Mouse (Mus musculus): ENCODE measurements around the gene Twnk. TPM values are rescaled to one million over a fixed set of nuclear protein-coding genes. Genes with fewer than 3 reads are reported as not detected.

Gene Twnk
- polyA plus RNA-seq, 1 experiment from 2014 or later: 27.0 TPM

GRCm38 (mm10) chr19:45047935-45048643 lies 42.6 kb downstream of the Twnk start:
- WGBS: 38% methylated on average over 11 of the region's 11 CpGs
- Histone ChIP-seq H3K27ac (peak overlapping the region; percentile 87), H3K4me1 (peaks cover 39% of the 10 kb centered on the region), H3K9me3 (no peaks in the 10 kb centered on the region), H3K4me3 (peak overlapping the region; percentile 66), H3K27me3 (ENCODE audit: insufficient read depth, poor library complexity, severe bottlenecking) (peaks cover 39% of the 10 kb centered on the region), H3K36me3 (peaks cover 18% of the 10 kb centered on the region)
- peak; percentile 88 for DNase-seq (ENCODE audit: low spot score)

DNA sequence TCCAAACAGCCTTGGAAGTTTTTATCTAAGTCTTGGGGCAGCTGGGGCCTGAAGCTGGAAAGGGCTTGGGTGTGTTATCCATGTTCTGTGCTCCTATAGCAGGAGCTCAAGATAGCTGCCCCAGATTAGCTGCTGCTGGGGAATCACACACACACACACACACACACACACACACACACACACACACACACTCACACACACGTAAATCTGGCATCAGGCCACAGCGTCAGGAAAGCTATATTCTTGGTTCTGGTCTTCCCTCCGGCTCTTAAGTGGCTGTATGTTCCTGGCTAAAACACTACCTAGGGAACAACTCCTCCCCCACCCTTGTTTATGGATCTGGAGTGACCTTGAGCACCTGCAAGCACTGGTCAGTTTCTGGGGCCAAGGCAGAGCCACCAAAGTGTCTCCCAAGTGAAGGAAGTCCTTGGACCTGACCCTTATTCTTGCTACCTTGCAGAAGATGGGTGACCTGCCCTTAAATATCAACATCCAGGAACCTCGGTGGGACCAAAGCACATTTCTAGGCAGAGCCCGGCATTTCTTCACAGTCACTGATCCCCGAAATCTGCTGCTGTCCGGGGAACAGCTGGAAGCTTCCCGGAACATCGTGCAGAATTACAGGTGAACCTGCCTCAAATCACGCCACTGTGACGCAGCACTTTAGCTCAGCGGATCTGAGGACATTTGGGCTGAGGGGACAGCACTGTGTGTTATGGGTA lies 43.3 kb downstream of the Twnk start:
- Histone ChIP-seq H3K4me3 (peak overlapping the region; percentile 66), H3K4me1 (peaks cover 39% of the 10 kb centered on the region), H3K27me3 (ENCODE audit: insufficient read depth, poor library complexity, severe bottlenecking) (peaks cover 31% of the 10 kb centered on the region), H3K36me3 (peaks cover 23% of the 10 kb centered on the region), H3K27ac (peak overlapping the region; percentile 87; the same call in 1 of the 2 replicates), H3K9me3 (no peaks in the 10 kb centered on the region)
- no peak for DNase-seq (ENCODE audit: low spot score)
- WGBS: 73% methylated on average over 12 of the region's 12 CpGs

- Histone ChIP-seq H3K36me3 (peaks cover 25% of the 10 kb centered on the region), H3K27me3 (ENCODE audit: insufficient read depth, poor library complexity, severe bottlenecking) (peaks cover 27% of the 10 kb centered on the region), H3K4me1 (peaks cover 39% of the 10 kb centered on the region), H3K9me3 (no peaks in the 10 kb centered on the region), H3K4me3 (no peak overlapping the region), H3K27ac (no peak overlapping the region)
- DNase-seq (ENCODE audit: low spot score): no peak
- WGBS: 72% methylated on average over 9 of the region's 9 CpGs
Observed at GRCm38 (mm10) chr19:45049523-45049922, 44.1 kb downstream of the Twnk start.

DNA sequence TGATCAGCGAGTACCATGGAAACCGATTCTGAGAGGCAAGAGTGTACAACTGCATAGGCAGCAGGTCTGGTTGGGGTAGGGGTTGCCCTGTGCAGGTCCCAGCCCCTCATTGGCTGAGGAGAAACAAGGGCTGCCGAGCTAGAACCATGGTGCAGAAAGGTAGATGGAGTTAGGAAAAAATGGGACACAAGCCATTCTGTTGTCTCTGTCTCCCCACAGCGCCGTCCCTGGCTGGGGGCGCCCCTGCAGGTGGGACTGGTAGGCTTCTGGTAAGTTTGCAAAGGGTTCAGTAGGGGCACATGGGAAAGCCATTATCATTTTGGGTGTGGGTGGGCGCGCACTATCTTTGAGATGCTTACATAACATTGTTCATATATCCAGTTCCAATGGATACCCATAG lies 48.0 kb downstream of the Twnk start:
- 0 out of 2 replicates have a peak, but pooled peaks cover 3% of the 10 kb centered on the region for H3K27me3 ChIP-seq (ENCODE audit: insufficient read depth, poor library complexity, severe bottlenecking)
- peaks cover 28% of the 10 kb centered on the region for H3K36me3 ChIP-seq
- WGBS: 81% methylated on average over 8 of the region's 8 CpGs
- no peaks in the 10 kb centered on the region for H3K9me3 ChIP-seq
- peaks cover 32% of the 10 kb centered on the region for H3K4me1 ChIP-seq
- H3K27ac ChIP-seq: no peak overlapping the region
- no peak for DNase-seq (ENCODE audit: low spot score)
- no peak overlapping the region for H3K4me3 ChIP-seq

DNA sequence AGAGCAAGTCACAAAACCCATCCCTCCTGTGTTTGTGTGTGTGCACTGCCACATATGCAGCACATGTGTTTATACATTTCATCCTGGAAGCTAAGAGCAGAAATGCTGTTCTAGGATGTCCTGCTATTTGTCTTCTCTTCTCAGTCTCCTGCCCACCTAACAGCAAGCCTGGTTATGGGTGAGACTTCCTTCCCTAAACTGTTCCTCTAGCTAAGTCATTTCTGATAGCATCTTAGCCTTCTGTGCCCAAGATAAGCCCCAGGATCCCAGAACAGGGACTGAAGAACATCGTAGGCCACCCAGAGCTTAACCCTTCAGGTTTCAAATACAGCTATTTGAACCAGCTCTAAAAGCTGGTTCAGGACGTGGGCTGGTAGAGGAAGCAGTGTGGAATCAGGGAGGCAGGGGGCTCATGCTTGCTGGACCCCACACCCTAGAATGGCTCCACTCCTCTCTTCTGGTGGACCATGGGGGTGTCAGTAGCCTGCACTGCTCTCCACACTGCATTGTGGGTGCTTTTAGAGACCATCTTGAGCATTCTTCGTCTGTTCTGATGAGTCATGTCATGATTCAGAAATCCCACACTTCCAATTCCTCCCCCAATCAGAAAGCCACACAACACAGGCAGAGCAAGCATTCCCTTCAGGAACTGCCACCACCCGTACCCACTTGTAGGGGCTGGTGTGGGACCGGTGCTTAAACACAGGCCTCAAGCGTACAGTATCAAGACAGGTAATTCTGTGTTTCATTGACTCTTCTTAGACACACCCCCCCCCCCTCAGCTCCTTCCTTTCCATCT lies 49.6 kb downstream of the Twnk start:
- Histone ChIP-seq H3K4me1 (peaks cover 29% of the 10 kb centered on the region), H3K9me3 (no peaks in the 10 kb centered on the region), H3K4me3 (no peak overlapping the region), H3K27ac (no peak overlapping the region), H3K36me3 (peaks cover 28% of the 10 kb centered on the region), H3K27me3 (ENCODE audit: insufficient read depth, poor library complexity, severe bottlenecking) (0 out of 2 replicates have a peak, but pooled peaks cover 3% of the 10 kb centered on the region)
- no peak for DNase-seq (ENCODE audit: low spot score)
- WGBS: 68% methylated on average over 6 of the region's 6 CpGs

GRCm38 (mm10) chr19:45056364-45056763 lies 50.9 kb downstream of the Twnk start:
- Histone ChIP-seq H3K4me1 (peaks cover 29% of the 10 kb centered on the region), H3K27me3 (ENCODE audit: insufficient read depth, poor library complexity, severe bottlenecking) (0 out of 2 replicates have a peak, but pooled peaks cover 3% of the 10 kb centered on the region), H3K4me3 (no peak overlapping the region), H3K9me3 (no peaks in the 10 kb centered on the region), H3K27ac (0 out of 2 replicates have a peak overlapping the region, but pooled peaks have one; percentile 91), H3K36me3 (peaks cover 24% of the 10 kb centered on the region)
- DNase-seq (ENCODE audit: low spot score): no peak
- WGBS: 48% methylated on average over 4 of the region's 4 CpGs

- Histone ChIP-seq H3K27me3 (ENCODE audit: insufficient read depth, poor library complexity, severe bottlenecking) (0 out of 2 replicates have a peak, but pooled peaks cover 3% of the 10 kb centered on the region), H3K9me3 (no peaks in the 10 kb centered on the region), H3K36me3 (peaks cover 18% of the 10 kb centered on the region), H3K4me3 (peak overlapping the region; percentile 78), H3K4me1 (peaks cover 29% of the 10 kb centered on the region), H3K27ac (peak overlapping the region; percentile 91)
- 74% methylated on average over 7 of the region's 7 CpGs for WGBS
- no peak for DNase-seq (ENCODE audit: low spot score)
Observed at GRCm38 (mm10) chr19:45056908-45057698, 51.6 kb downstream of the Twnk start.

GRCm38 (mm10) chr19:45057724-45058112 lies 52.3 kb downstream of the Twnk start:
- DNase-seq (ENCODE audit: low spot score): no peak
- H3K9me3 ChIP-seq: no peaks in the 10 kb centered on the region
- WGBS: 46% methylated on average over 7 of the region's 7 CpGs
- peak overlapping the region; percentile 91 for H3K27ac ChIP-seq
- peak overlapping the region; percentile 78 for H3K4me3 ChIP-seq
- 0 out of 2 replicates have a peak, but pooled peaks cover 3% of the 10 kb centered on the region for H3K27me3 ChIP-seq (ENCODE audit: insufficient read depth, poor library complexity, severe bottlenecking)
- H3K36me3 ChIP-seq: peaks cover 12% of the 10 kb centered on the region; the same call in 1 of the 2 replicates
- peaks cover 29% of the 10 kb centered on the region for H3K4me1 ChIP-seq

DNA sequence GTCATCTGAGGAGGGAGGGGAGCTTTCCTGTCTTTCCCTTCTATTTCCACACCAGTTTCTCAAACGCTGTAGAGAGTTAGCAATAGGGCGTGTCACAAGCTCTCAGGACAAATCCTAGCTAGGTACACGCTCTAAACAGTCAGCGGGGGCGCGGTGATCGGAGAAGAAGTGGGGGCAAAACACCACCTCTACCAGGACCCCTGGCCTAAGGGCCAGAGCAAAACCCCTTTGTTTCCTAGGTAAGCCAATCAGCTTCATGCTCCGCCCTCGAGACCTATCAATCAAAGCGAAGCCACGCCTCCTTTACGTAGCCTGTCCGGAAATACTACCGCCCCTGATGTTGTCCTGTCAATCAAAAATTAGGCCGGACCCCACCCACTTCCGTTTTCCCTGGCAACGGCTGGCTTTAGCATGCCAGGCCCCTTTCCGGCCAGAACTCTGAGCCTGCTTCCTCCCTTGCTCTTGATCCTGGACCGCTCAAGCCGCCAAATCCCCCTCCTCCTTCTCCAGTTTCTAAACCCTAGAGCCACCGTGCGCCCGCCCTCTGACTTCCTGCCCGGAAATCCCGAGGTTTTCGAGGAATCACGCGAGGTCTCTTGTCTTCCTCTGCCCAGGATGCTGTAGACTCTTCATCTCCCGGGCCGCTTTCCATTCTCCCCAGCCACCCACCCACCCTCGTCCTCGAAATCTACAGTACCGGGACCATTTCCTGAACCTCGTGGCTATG lies 52.8 kb downstream of the Twnk start:
- WGBS: under 1% methylated on average over 34 of the region's 34 CpGs
- Histone ChIP-seq H3K27ac (peak overlapping the region; percentile 91), H3K4me3 (peak overlapping the region; percentile 78), H3K9me3 (no peaks in the 10 kb centered on the region), H3K27me3 (ENCODE audit: insufficient read depth, poor library complexity, severe bottlenecking) (0 out of 2 replicates have a peak, but pooled peaks cover 3% of the 10 kb centered on the region), H3K36me3 (peaks cover 9% of the 10 kb centered on the region; the same call in 1 of the 2 replicates), H3K4me1 (peaks cover 29% of the 10 kb centered on the region)
- DNase-seq (ENCODE audit: low spot score): peak; percentile 98

DNA sequence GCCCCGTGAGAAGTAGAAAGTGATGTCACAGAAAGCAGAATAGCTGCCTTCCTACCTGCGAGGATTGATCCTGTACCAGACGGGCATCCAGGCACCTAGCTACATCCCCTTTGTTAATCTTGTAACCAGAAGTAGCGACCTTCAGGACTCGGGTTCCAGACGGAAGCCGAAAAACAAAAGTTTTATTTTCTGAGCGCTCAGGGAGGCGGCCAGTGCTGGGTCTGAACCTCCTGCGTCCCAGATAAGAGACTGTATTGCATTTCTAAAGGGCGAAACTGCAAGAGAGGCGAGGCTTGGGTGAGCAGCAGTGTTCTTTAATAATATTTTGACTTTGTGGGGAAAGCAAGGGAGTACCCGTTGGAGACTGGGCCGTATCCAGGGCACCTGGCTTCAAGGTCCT lies 53.4 kb downstream of the Twnk start:
- Histone ChIP-seq H3K36me3 (peaks cover 6% of the 10 kb centered on the region; the same call in 1 of the 2 replicates), H3K27ac (peak overlapping the region; percentile 91), H3K9me3 (no peaks in the 10 kb centered on the region), H3K4me3 (peak overlapping the region; percentile 78), H3K27me3 (ENCODE audit: insufficient read depth, poor library complexity, severe bottlenecking) (peaks cover 6% of the 10 kb centered on the region), H3K4me1 (peaks cover 31% of the 10 kb centered on the region)
- 2% methylated on average over 14 of the region's 14 CpGs for WGBS
- DNase-seq (ENCODE audit: low spot score): no peak
